Mouse (Mus musculus): ENCODE measurements around the gene Gja8. TPM values are rescaled to one million over a fixed set of nuclear protein-coding genes. Genes with fewer than 3 reads are reported as not detected.

Gene Gja8
- polyA plus RNA-seq, 1 experiment from 2014 or later, result not detected

DNA sequence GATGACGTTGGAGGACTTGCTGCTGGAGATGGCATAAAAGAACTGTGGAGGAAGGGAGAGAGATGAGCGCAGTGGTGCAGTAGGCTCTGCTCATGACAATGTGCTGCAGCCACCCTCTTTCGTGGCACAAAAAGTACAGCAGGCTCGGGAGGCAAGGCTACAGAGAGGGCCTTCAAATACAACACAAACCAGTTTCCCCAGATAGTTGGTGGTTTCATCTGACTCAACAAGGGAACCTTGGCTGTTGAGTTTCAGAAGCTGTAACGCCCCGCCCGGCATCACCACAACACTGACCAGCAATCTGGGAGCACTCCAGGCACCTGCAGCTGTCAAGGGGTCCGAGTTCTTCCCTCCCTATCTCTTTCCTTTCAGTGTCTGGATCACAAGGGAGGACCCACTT is 53.3 kb downstream of the Gja8 start:
- H3K27ac ChIP-seq, result no peak overlapping the region
- peaks cover 90% of the 10 kb centered on the region for H3K36me3 ChIP-seq
- ATAC-seq, result no peak
- no peak overlapping the region for H3K4me2 ChIP-seq
- no peak overlapping the region for H3K4me3 ChIP-seq
- H3K9ac ChIP-seq, result no peak overlapping the region
- WGBS (ENCODE audit: insufficient replicate concordance), result 84% methylated on average over 8 of the region's 8 CpGs
- no peaks in the 10 kb centered on the region for H3K9me3 ChIP-seq (replicated peaks)
- H3K4me1 ChIP-seq, result no peaks in the 10 kb centered on the region
- no peaks in the 10 kb centered on the region for H3K27me3 ChIP-seq (replicated peaks)

DNA sequence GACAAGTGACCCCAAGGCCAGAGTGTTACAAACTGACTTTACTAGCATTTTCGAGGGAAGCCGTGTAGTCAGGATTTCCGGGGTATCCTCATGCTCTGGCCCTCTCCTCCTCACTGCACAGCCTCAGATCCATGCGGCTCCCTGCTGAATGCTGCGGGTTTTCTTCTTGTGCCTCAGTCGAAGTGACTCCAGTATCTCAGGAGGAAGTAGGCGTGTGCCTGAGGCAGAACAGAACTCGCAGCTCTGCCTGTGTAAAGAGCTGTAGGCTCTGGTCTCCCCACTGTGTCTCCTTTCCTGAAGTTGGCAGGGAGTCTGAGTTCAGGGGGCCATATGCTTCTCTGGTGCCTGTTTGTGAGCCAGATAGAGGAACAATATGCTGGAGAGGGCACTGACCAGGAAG is 54.8 kb downstream of the Gja8 start:
- peaks cover 81% of the 10 kb centered on the region for H3K36me3 ChIP-seq
- no peak overlapping the region for H3K27ac ChIP-seq
- H3K9me3 ChIP-seq (replicated peaks), result no peaks in the 10 kb centered on the region
- no peaks in the 10 kb centered on the region for H3K4me1 ChIP-seq
- H3K4me2 ChIP-seq, result no peak overlapping the region
- WGBS (ENCODE audit: insufficient replicate concordance), result 84% methylated on average over 8 of the region's 8 CpGs
- H3K27me3 ChIP-seq (replicated peaks), result no peaks in the 10 kb centered on the region
- H3K4me3 ChIP-seq, result no peak overlapping the region
- H3K9ac ChIP-seq, result no peak overlapping the region
- no peak for ATAC-seq

DNA sequence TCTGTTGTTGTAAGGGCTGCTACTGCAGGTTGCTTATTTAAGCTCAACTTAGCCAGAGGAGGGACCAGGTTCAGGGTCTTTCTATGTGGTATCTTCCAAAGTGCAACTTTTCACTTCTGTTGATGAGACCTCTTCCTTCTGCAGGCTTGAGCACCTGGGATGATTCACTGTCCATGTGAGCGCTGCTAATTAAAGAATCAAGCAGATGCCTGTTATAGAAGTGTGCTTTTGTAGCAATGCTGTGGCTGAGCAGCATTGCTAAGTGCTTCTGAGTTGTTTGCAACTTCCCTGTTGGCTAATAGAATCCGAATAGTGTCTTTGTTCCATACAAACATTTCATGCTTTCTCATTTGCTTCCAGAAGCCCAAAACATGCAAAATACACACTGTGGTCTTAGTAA is 55.5 kb downstream of the Gja8 start:
- no peak for ATAC-seq
- H3K27ac ChIP-seq, result no peak overlapping the region

GRCm38 (mm10) chr3:96869091-96869490 is 56.7 kb downstream of the Gja8 start:
- Histone ChIP-seq H3K4me1 (no peaks in the 10 kb centered on the region), H3K9me3 (replicated peaks) (no peaks in the 10 kb centered on the region), H3K4me3 (no peak overlapping the region), H3K4me2 (no peak overlapping the region), H3K27me3 (replicated peaks) (no peaks in the 10 kb centered on the region), H3K36me3 (peaks cover 63% of the 10 kb centered on the region), H3K9ac (no peak overlapping the region), H3K27ac (no peak overlapping the region)
- no peak for ATAC-seq
- WGBS (ENCODE audit: insufficient replicate concordance), result 82% methylated on average over 7 of the region's 7 CpGs

More for the DNA sequence above, 55.5 kb downstream of the Gja8 start:
- H3K27me3 ChIP-seq (replicated peaks), result no peaks in the 10 kb centered on the region
- H3K4me3 ChIP-seq, result no peak overlapping the region
- H3K9me3 ChIP-seq (replicated peaks), result no peaks in the 10 kb centered on the region
- WGBS (ENCODE audit: insufficient replicate concordance), result 74% methylated on average over 2 of the region's 2 CpGs
- H3K9ac ChIP-seq, result no peak overlapping the region
- no peaks in the 10 kb centered on the region for H3K4me1 ChIP-seq
- H3K36me3 ChIP-seq, result peaks cover 74% of the 10 kb centered on the region
- H3K4me2 ChIP-seq, result no peak overlapping the region

- no peak for ATAC-seq
- Histone ChIP-seq H3K4me3 (no peak overlapping the region), H3K9ac (no peak overlapping the region), H3K4me2 (no peak overlapping the region), H3K36me3 (peaks cover 58% of the 10 kb centered on the region), H3K27ac (no peak overlapping the region), H3K9me3 (replicated peaks) (no peaks in the 10 kb centered on the region), H3K4me1 (no peaks in the 10 kb centered on the region), H3K27me3 (replicated peaks) (no peaks in the 10 kb centered on the region)
- 79% methylated on average over 8 of the region's 8 CpGs for WGBS (ENCODE audit: insufficient replicate concordance)
Measured at GRCm38 (mm10) chr3:96868566-96868965, 57.3 kb downstream of the Gja8 start.

DNA sequence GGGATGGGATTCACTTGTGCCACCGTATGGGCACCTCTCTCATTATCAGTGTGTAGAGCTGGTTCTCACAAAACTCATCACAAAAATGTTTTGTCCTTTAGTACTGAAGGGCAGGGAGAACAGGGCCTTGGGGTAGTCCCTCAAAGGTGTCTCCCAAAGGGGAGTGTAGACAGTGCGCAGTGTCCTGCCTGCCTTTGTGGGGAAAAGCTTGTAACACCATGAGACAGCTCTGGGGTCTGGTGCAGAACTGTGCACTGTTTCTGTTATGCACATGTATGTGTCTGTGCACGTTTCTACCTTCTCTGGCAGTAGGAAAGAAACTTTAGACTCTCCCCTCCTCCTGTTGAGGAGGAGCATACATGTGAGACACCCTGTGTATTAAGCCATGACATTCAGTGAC is 58.0 kb downstream of the Gja8 start:
- Histone ChIP-seq H3K36me3 (peaks cover 51% of the 10 kb centered on the region), H3K27ac (no peak overlapping the region), H3K9me3 (replicated peaks) (no peaks in the 10 kb centered on the region), H3K4me1 (no peaks in the 10 kb centered on the region), H3K9ac (no peak overlapping the region), H3K4me3 (no peak overlapping the region), H3K4me2 (no peak overlapping the region), H3K27me3 (replicated peaks) (no peaks in the 10 kb centered on the region)
- WGBS (ENCODE audit: insufficient replicate concordance), result 85% methylated on average over 3 of the region's 3 CpGs
- no peak for ATAC-seq

Other genes with a start within 250 kb of the Gja8 start
- 10.1 and 11.0 TPM in 2 replicates for gene Pias3, start 229.6 kb downstream of the Gja8 start, polyA plus RNA-seq (2016; fragmentation: Nextera tagmentation; extraction: Ambion mirVana)
- gene Nudt17, start 217.5 kb downstream of the Gja8 start, polyA plus RNA-seq (2016; fragmentation: Nextera tagmentation; extraction: Ambion mirVana), result 1.4 and 1.5 TPM in 2 replicates
- 30.1 and 30.9 TPM in 2 replicates for gene Polr3c, start 198.4 kb downstream of the Gja8 start, polyA plus RNA-seq (2016; fragmentation: Nextera tagmentation; extraction: Ambion mirVana)
- 38.4 and 40.9 TPM in 2 replicates for gene Rnf115, start 198.4 kb downstream of the Gja8 start, polyA plus RNA-seq (2016; fragmentation: Nextera tagmentation; extraction: Ambion mirVana)
- 6.1 and 6.4 TPM in 2 replicates for gene Pdzk1, start 96.7 kb downstream of the Gja8 start, polyA plus RNA-seq (2016; fragmentation: Nextera tagmentation; extraction: Ambion mirVana)
- gene Cd160, start 96.7 kb downstream of the Gja8 start, polyA plus RNA-seq (2016; fragmentation: Nextera tagmentation; extraction: Ambion mirVana), result 0.08 and 0.13 TPM in 2 replicates
- 2.5 TPM in 2 replicates for gene Gja5, start 21.3 kb downstream of the Gja8 start, polyA plus RNA-seq (2016; fragmentation: Nextera tagmentation; extraction: Ambion mirVana)
- gene Gpr89, start 20.7 kb downstream of the Gja8 start, polyA plus RNA-seq (2016; fragmentation: Nextera tagmentation; extraction: Ambion mirVana), result 33.5 and 34.5 TPM in 2 replicates
- 22.8 and 24.5 TPM in 2 replicates for gene Acp6, start 232.8 kb upstream of the Gja8 start, polyA plus RNA-seq (2016; fragmentation: Nextera tagmentation; extraction: Ambion mirVana)